Mouse (Mus musculus): Measurements from ENCODE around the gene Rdh16f1. TPM values are rescaled to one million over a fixed set of nuclear protein-coding genes. Genes with fewer than 3 reads are reported as not detected.
"Not testable (repeated sequence)": the region's sequence is repeated elsewhere in the genome, so short reads cannot be mapped to it uniquely, and the experiment has no call there.

The Rdh16f1 gene
- polyA plus RNA-seq, 1 experiment from 2014 or later: not detected

GRCm38 (mm10) chr10:127738151-127738882, 21.3 kb upstream of the Rdh16f1 start:
- Histone ChIP-seq H3K4me3 (ENCODE audit: inconsistent target) (peak overlapping the region; percentile 40), H3K79me2 (ENCODE audit: inconsistent target) (peaks cover 31% of the 10 kb centered on the region; the same call in 1 of the 2 replicates), H3K27ac (no peak overlapping the region), H3K36me3 (ENCODE audit: inconsistent target) (peaks cover 19% of the 10 kb centered on the region; the same call in 1 of the 2 replicates)
- WGBS (ENCODE audit: missing documents): 42% methylated on average over 13 of the region's 13 CpGs

- Histone ChIP-seq H3K4me3 (ENCODE audit: inconsistent target) (peak within 1 kb of the TSS; percentile 54), H3K79me2 (ENCODE audit: inconsistent target) (peaks cover 40% of the 10 kb centered on the region; the same call in 1 of the 2 replicates), H3K36me3 (ENCODE audit: inconsistent target) (peaks cover 27% of the 10 kb centered on the region), H3K27ac (no peak within 1 kb of the TSS)
- WGBS (ENCODE audit: missing documents): under 1% methylated on average over 51 of the region's 61 CpGs
Measured at GRCm38 (mm10) chr10:127739083-127739660, 20.4 kb upstream of the Rdh16f1 start, which contains the start of gene Zbtb39. Zbtb39 (plus strand) TSS chr10:127739538.

GRCm38 (mm10) chr10:127739661-127740161, 19.9 kb upstream of the Rdh16f1 start:
- Histone ChIP-seq H3K4me3 (ENCODE audit: inconsistent target) (peak overlapping the region; percentile 54), H3K79me2 (ENCODE audit: inconsistent target) (peaks cover 42% of the 10 kb centered on the region; the same call in 1 of the 2 replicates), H3K36me3 (ENCODE audit: inconsistent target) (peaks cover 33% of the 10 kb centered on the region), H3K27ac (no peak overlapping the region)
- under 1% methylated on average over 46 of the region's 55 CpGs for WGBS (ENCODE audit: missing documents)

GRCm38 (mm10) chr10:127744661-127745060, 14.9 kb upstream of the Rdh16f1 start:
- no peak overlapping the region for H3K27ac ChIP-seq
- WGBS (ENCODE audit: missing documents): 92% methylated on average over 5 of the region's 5 CpGs
- peaks cover 40% of the 10 kb centered on the region for H3K36me3 ChIP-seq (ENCODE audit: inconsistent target)
- H3K4me3 ChIP-seq (ENCODE audit: inconsistent target): no peak overlapping the region
- H3K79me2 ChIP-seq (ENCODE audit: inconsistent target): peaks cover 42% of the 10 kb centered on the region; the same call in 1 of the 2 replicates

- H3K4me3 ChIP-seq (ENCODE audit: inconsistent target): no peak overlapping the region
- H3K79me2 ChIP-seq (ENCODE audit: inconsistent target): peaks cover 32% of the 10 kb centered on the region; the same call in 1 of the 2 replicates
- H3K36me3 ChIP-seq (ENCODE audit: inconsistent target): peaks cover 40% of the 10 kb centered on the region
- no peak overlapping the region for H3K27ac ChIP-seq
- 52% methylated on average over 4 of the region's 5 CpGs for WGBS (ENCODE audit: missing documents)
Measured at GRCm38 (mm10) chr10:127745886-127746285, 13.7 kb upstream of the Rdh16f1 start.

- Histone ChIP-seq H3K36me3 (ENCODE audit: inconsistent target) (peaks cover 32% of the 10 kb centered on the region), H3K79me2 (ENCODE audit: inconsistent target) (peaks cover 20% of the 10 kb centered on the region; the same call in 1 of the 2 replicates), H3K27ac (no peak overlapping the region), H3K4me3 (ENCODE audit: inconsistent target) (no peak overlapping the region)
- WGBS (ENCODE audit: missing documents): 93% methylated on average over 8 of the region's 8 CpGs
Measured at GRCm38 (mm10) chr10:127747254-127747653, 12.3 kb upstream of the Rdh16f1 start.

- Histone ChIP-seq H3K27ac (no peak overlapping the region), H3K4me3 (ENCODE audit: inconsistent target) (no peak overlapping the region), H3K36me3 (ENCODE audit: inconsistent target) (peaks cover 14% of the 10 kb centered on the region; the same call in 1 of the 2 replicates), H3K79me2 (ENCODE audit: inconsistent target) (peaks cover 3% of the 10 kb centered on the region; the same call in 1 of the 2 replicates)
- WGBS (ENCODE audit: missing documents): 41% methylated on average over 8 of the region's 8 CpGs
Measured at GRCm38 (mm10) chr10:127748847-127749612, 10.6 kb upstream of the Rdh16f1 start.

GRCm38 (mm10) chr10:127750136-127750777, 9.3 kb upstream of the Rdh16f1 start:
- no peak overlapping the region for H3K27ac ChIP-seq
- no peak overlapping the region for H3K4me3 ChIP-seq (ENCODE audit: inconsistent target)

GRCm38 (mm10) chr10:127751548-127751947, 8.0 kb upstream of the Rdh16f1 start, which contains the start of gene Gpr182:
Gpr182 (minus strand) TSS chr10:127751732.
- no peak within 1 kb of the TSS for H3K27ac ChIP-seq
- H3K4me3 ChIP-seq (ENCODE audit: inconsistent target): no peak within 1 kb of the TSS
- H3K36me3 ChIP-seq (ENCODE audit: inconsistent target): 0 out of 2 replicates have a peak, but pooled peaks cover 3% of the 10 kb centered on the region
- WGBS (ENCODE audit: missing documents): 59% methylated on average over 8 of the region's 8 CpGs
- no peaks in the 10 kb centered on the region for H3K79me2 ChIP-seq (ENCODE audit: inconsistent target)

More at GRCm38 (mm10) chr10:127750136-127750777, 9.3 kb upstream of the Rdh16f1 start:
- Histone ChIP-seq H3K36me3 (ENCODE audit: inconsistent target) (0 out of 2 replicates have a peak, but pooled peaks cover 6% of the 10 kb centered on the region), H3K79me2 (ENCODE audit: inconsistent target) (no peaks in the 10 kb centered on the region)
- 90% methylated on average over 24 of the region's 24 CpGs for WGBS (ENCODE audit: missing documents)

- 83% methylated on average over 6 of the region's 6 CpGs for WGBS (ENCODE audit: missing documents)
- no peaks in the 10 kb centered on the region for H3K36me3 ChIP-seq (ENCODE audit: inconsistent target)
- H3K27ac ChIP-seq: no peak overlapping the region
- no peaks in the 10 kb centered on the region for H3K79me2 ChIP-seq (ENCODE audit: inconsistent target)
- no peak overlapping the region for H3K4me3 ChIP-seq (ENCODE audit: inconsistent target)
Measured at GRCm38 (mm10) chr10:127754566-127755166, 4.9 kb upstream of the Rdh16f1 start.

- WGBS (ENCODE audit: missing documents): 55% methylated on average over 3 of the region's 3 CpGs
- H3K27ac ChIP-seq: no peak overlapping the region
- no peaks in the 10 kb centered on the region for H3K79me2 ChIP-seq (ENCODE audit: inconsistent target)
- no peak overlapping the region for H3K4me3 ChIP-seq (ENCODE audit: inconsistent target)
- H3K36me3 ChIP-seq (ENCODE audit: inconsistent target): no peaks in the 10 kb centered on the region
Measured at GRCm38 (mm10) chr10:127755246-127755645, 4.3 kb upstream of the Rdh16f1 start.

- no peaks in the 10 kb centered on the region for H3K36me3 ChIP-seq (ENCODE audit: inconsistent target)
- 49% methylated on average over 14 of the region's 18 CpGs for WGBS (ENCODE audit: missing documents)
- no peaks in the 10 kb centered on the region for H3K79me2 ChIP-seq (ENCODE audit: inconsistent target)
- H3K27ac ChIP-seq: no peak overlapping the region
- H3K4me3 ChIP-seq (ENCODE audit: inconsistent target): no peak overlapping the region
Measured at GRCm38 (mm10) chr10:127755770-127756468, 3.7 kb upstream of the Rdh16f1 start.

- not testable (repeated sequence) for H3K79me2 ChIP-seq (ENCODE audit: inconsistent target); H3K36me3 ChIP-seq (ENCODE audit: inconsistent target); H3K27ac ChIP-seq; H3K4me3 ChIP-seq (ENCODE audit: inconsistent target)
- 93% methylated on average over 10 of the region's 10 CpGs for WGBS (ENCODE audit: missing documents)
Measured at GRCm38 (mm10) chr10:127762926-127763325, 3.3 kb downstream of the Rdh16f1 start.

All from macrophage (primary cell).